Mouse (Mus musculus): ENCODE results near the gene Snx18.
A peak's percentile ranks its signal among the peaks of the same experiment; 100 is the strongest.

Snx18 gene

DNA sequence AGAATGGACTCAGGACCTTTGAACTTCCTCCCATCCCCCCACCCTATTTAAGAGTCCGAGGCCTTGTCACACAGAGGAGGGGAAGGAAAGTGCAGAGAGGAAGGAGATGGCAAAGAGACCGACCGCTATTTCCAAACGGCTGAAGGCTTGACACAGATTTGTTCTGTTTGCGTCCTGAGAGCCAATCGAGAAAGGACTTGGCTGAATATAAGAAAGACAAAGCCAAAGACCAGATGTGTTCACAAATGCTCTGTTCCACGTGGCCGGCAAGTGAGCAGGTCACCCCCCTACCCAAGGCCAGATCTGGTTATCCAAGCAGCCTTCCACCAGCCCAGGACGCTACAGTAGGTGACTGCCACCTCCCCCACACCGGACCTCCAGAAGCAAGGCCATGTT lies 2.8 kb downstream of the Snx18 start:
- peak; percentile 43 for DNase-seq

GRCm38 (mm10) chr13:113614635-113615545 lies 3.5 kb downstream of the Snx18 start:
- peak; percentile 95 for DNase-seq

GRCm38 (mm10) chr13:113613882-113614281 lies 4.5 kb downstream of the Snx18 start:
- DNase-seq: peak; percentile 68

DNA sequence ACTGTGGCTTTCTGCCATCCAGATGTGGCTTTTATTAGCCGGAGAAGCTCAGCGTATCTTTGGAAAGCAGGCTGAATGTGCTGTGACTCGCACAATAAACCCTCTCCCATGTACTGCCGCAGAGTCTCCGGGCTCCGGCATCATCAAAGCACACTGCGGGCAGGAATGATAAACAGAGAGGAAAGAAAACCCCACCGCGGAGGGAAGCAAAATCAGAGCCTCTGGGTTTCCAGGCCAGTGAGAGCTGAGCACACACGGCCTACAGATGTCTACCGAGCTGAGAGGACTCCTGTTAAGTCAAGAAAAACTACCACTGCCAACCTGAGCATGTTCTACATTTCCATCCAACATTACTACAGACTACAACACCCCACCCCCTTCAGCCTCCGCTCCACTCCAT lies 5.0 kb downstream of the Snx18 start:
- no peak for DNase-seq

DNA sequence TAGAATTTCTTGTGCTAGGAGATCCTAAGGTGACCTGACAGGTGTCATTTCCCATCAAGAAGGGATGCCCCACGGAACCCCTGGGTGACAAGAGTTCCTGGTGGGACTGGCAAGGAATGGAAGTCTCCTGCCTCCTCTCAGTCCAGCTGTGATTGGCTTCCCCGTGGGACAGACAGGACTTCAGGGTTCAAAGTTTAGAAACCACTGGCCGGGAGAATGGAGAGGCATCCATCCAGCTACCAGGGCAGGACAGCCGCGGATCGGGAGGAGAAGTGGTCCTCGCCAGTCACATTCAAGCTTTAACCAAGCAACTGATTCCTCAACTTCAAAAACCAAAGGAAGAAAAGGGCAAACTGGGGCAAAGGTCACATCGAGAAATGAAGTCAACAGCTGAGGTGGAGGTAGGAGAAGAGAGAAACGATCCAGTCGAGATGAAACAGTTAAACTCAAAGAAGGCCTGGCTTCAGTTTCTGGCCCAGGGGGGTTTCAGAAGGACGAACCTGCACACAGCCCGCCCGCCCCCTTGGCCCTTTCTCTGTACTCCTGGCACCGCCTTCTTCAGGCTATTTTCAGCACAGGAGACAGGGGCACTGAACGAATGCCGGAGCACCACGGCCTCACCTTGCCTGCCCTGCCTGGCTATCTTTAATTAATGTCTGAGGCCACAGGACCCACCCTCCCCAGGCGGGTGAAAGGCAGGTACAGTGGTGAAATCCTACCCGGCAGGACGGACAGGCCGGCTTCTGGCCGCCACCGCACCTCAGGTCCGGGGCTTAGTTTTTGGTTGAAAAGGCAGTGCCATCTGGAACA lies 6.0 kb downstream of the Snx18 start:
- no peak for DNase-seq

- DNase-seq: no peak
Observed at GRCm38 (mm10) chr13:113610732-113611500, 7.4 kb downstream of the Snx18 start.

- DNase-seq: no peak
Observed at GRCm38 (mm10) chr13:113609429-113609828, 8.9 kb downstream of the Snx18 start.

GRCm38 (mm10) chr13:113607821-113608220 lies 10.5 kb downstream of the Snx18 start:
- DNase-seq: no peak

- no peak for DNase-seq
Observed at GRCm38 (mm10) chr13:113607371-113607770, 11.0 kb downstream of the Snx18 start.

- no peak for DNase-seq
Observed at GRCm38 (mm10) chr13:113606741-113607358, 11.5 kb downstream of the Snx18 start.

GRCm38 (mm10) chr13:113606131-113606530 lies 12.2 kb downstream of the Snx18 start:
- peak; percentile 61 for DNase-seq

DNA sequence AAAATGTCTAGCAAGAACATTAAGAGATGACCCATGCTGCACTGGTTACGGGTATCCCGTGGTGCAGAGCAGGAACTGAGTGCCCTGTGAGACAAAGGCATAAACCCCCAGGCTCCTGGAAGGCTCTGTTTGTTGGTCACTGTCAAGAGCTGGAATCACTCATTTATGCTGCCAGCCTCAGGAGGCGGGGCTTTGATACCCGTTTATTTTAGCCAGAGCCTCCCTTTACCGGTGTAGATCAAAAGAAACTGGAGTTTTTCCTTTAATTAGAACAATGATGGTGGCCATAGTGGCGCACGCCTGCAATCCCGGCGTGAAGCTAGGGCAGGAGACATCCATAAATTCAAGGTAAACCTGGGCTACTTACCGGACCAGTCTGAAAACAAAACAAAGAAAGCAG lies 12.7 kb downstream of the Snx18 start:
- DNase-seq: no peak

DNA sequence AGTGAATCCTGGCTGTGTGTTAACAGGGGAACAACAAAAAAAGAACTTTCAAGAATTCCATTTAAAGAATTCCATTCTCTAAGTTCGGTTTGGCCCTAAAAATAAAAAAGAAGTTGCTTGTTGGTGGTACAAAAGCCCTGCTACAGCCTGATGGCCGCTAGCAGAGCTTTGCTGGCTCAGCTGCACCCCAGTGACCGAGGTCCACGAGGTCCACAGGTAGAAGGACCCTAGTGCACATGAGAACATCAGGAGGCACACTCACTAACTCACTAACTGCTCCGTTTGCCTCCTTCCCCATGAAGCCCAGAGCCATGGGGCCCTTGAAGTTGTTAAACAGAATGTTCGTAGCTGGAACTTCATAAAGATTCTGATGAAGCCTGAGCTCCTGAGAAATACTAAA lies 14.0 kb downstream of the Snx18 start:
- DNase-seq: no peak

- no peak for DNase-seq
Observed at GRCm38 (mm10) chr13:113602882-113603342, 15.5 kb downstream of the Snx18 start.

GRCm38 (mm10) chr13:113601831-113602604 lies 16.3 kb downstream of the Snx18 start:
- no peak for DNase-seq

DNA sequence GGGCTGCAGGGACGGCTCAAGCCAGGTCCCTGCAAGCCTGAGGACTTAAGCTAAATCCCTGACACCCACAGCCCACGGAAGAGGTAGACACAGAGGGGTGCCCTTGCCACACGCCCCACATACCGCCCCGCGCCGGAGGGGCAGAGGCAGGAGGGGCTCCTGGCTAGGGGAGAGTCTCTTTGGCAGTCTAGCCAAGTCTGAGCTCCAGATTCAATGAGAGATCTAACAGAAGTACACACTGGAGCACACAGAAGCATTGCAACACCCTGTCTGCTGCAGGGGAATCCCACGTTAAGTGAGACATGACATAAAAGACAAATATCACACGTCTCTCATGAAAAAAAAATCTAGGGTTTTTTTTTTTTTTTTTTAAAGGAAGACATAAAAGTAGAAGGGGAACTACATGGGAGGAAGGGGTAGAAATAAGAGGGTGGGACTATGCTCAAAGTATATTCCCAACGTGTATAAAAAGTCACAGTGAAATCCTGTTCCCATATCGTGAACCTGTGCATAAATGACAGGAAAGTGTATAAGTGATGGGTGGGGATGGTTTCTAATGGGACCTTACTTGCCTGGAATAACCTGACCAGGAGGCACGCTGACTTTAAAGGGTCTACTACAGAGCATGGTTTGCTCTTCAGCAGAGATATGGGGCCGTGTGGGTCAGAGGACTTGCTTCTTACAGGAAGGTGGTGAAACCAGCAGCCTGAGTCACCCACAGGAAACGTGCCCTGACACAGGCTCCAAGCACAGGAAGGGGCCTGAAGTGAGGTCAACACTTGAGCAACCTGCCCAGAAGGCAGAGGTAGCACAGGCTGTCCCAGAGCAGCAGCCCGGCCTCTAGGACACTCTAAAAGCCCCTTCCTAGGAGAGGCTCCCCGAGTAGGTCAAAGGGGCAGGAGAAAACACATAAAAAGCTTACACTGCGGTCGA lies 17.6 kb downstream of the Snx18 start:
- DNase-seq: no peak

DNA sequence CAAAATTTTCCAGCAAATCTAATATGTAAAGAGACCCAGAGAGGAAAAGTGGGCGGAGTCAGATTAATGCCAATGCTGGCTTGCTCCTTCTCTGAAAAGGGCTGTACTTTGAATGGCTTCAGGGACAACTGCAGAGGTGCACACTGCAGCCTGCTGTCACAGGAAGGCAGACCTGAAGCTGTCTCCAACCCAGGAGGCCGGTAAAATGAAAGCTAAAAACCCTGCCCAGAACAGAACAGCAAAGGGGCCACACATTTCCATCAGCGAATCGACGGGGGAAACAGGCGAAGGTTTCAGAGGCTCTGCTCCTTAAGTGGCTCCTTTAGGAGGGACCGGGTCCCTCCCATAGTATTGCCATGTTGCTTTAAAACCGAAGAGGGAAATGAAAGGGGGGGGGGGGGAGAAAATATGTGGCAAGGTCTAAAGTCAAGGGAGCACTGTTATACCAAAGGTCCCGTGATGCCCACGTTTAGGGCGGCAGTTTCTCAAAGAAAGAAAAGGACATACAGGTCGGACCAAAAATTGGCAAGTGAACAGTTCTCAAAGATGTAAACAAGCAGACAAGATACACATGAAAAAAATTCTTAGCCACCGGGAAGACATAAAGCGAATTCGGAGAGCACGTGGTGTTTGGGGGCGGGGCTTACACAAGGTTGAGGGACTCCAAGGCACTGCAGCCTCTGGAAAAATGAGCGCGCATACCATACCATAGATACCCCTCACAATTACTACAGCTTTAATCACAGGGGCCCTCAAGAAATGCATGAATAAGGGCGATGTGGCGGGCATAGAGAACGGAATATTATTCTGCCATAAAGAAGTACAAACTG lies 18.4 kb downstream of the Snx18 start:
- no peak for DNase-seq

DNA sequence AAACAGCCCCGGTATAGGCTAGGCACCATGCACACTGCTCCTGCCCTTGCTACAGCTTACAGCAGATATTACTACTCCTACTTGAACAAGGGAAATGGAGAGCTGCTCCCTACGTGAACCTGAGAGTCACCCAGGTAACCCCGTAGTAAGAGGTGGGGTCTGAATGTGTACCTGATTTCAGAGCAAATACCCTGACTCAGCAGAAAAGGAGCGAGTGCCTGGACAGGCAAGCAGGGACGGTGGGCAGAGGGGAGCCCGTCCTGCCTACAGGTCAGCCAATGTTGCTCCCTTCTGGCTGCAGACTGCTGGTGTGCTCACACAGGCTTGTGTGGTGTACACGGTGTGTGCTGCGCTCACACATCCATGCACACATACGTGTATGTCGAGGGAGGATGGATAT lies 20.7 kb downstream of the Snx18 start:
- DNase-seq: no peak

DNA sequence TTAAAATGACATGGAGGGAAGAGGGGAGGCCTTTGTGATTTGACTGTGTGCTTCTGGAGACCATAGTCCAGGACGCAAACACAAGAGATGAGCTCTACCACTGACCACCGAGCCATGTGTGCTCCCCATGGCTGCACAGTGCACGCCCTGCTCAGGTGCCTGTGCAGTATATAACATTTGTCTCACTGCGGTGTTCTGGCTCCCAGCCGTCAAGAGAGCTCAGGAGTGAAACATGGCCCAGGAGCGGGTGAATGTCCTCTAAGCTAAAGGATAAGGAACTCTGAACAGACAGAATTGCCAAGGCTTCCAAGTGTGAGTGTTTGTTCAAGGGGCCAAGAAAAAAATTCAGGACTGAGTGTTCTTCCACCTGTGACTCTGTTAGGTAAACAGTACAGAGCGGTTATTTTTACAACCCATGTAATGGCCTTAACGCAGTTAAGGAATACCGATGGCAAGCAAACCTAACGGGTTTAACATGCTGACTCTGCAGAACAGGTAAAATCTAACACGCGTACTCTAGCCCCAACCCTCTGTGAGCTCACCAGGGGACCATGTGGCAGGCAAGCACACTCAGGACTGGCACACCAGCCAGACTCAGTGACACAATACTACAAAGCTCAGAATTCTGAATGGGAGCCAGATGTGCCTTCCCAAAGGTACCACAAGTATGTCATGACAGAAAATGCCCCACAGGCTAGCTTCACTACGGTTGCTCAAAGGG lies 21.4 kb downstream of the Snx18 start:
- no peak for DNase-seq
